Mouse (Mus musculus) lung, adult 2 months (tissue): ENCODE results near the gene Gstm3. TPM values are rescaled to one million over a fixed set of nuclear protein-coding genes. Genes with fewer than 3 reads are reported as not detected.
"Not testable (repeated sequence)": the region's sequence is repeated elsewhere in the genome, so short reads cannot be mapped to it uniquely, and the experiment has no call there.

Experiments
- DNase-seq: peaks from one replicate; pipeline ENCODE4 v3.0.0; 2022
- H3K4me1 ChIP-seq: fragments of 200-500 bp; 2 replicates; pipeline ENCODE4 v1.6.1; 2011; ENCODE audit warnings: low read length; ENCODE audit not compliant: control insufficient read depth, insufficient read depth
- H3K4me3 ChIP-seq: fragments of 200-500 bp; replicated peaks from 2 replicates; pipeline ENCODE3; 2011; ENCODE audit warnings: low read depth, mild to moderate bottlenecking, control low read depth, low read length; ENCODE audit errors: extremely low read depth
- CTCF ChIP-seq: fragments of 200-500 bp; IDR thresholded peaks from 2 replicates; pipeline ENCODE4 v1.5.1; 2011; ENCODE audit warnings: mild to moderate bottlenecking, low read length, control low read depth; ENCODE audit not compliant: insufficient read depth
- POLR2A ChIP-seq: fragments of 200-500 bp; IDR thresholded peaks from 2 replicates; pipeline ENCODE4 v1.6.1; 2011; ENCODE audit warnings: low read depth, mild to moderate bottlenecking, control low read depth, low read length, borderline replicate concordance; ENCODE audit errors: extremely low read depth
- WGBS: fragments of 180-500 bp; shearing (Covaris S2); methylation state at CpG from one replicate; pipeline ENCODE4 v1.1.7; 2018; 5-methylcytosine and 5-hydroxymethylcytosine counted together
- polyA plus RNA-seq: library from polyadenylated mRNA; depleted of rRNA; stranded (reverse); fragments of >200 nt; gene quantifications from 2 replicates; pipeline ENCODE4 v1.2.3, GENCODE M21; 2012

The Gstm3 gene
- polyA plus RNA-seq, 1 experiment: 3.1 TPM

- 32% methylated on average over 8 of the region's 8 CpGs for WGBS
- no peak for DNase-seq
- no peak overlapping the region for H3K4me3 ChIP-seq
- no peak for TF ChIP-seq CTCF
- TF ChIP-seq POLR2A: no peak
- 0 out of 2 replicates have a peak, but pooled peaks cover 2% of the 10 kb centered on the region for H3K4me1 ChIP-seq
These were observed 32.9 kb upstream of the Gstm3 start for GRCm38 (mm10) chr3:108002021-108002420.

GRCm38 (mm10) chr3:107999491-107999890 lies 30.4 kb upstream of the Gstm3 start:
- 65% methylated on average over 3 of the region's 3 CpGs for WGBS
- no peak for TF ChIP-seq POLR2A
- TF ChIP-seq CTCF: no peak
- Histone ChIP-seq H3K4me1 (0 out of 2 replicates have a peak, but pooled peaks cover 2% of the 10 kb centered on the region), H3K4me3 (no peak overlapping the region)
- no peak for DNase-seq

- DNase-seq: no peak
- Histone ChIP-seq H3K4me3 (no peak overlapping the region), H3K4me1 (0 out of 2 replicates have a peak, but pooled peaks cover 2% of the 10 kb centered on the region)
- 85% methylated on average over 3 of the region's 3 CpGs for WGBS
- TF ChIP-seq POLR2A: no peak
- no peak for TF ChIP-seq CTCF
These were observed 29.5 kb upstream of the Gstm3 start for GRCm38 (mm10) chr3:107998591-107998990.

GRCm38 (mm10) chr3:107996576-107996975 lies 27.5 kb upstream of the Gstm3 start:
- no peak overlapping the region for H3K4me3 ChIP-seq
- no peak for DNase-seq
- WGBS: 86% methylated on average over 4 of the region's 4 CpGs
- no peaks in the 10 kb centered on the region for H3K4me1 ChIP-seq
- no peak for TF ChIP-seq POLR2A
- no peak for TF ChIP-seq CTCF

- WGBS: 84% methylated on average over 2 of the region's 2 CpGs
- not testable (repeated sequence) for H3K4me1 ChIP-seq
These were observed 26.9 kb upstream of the Gstm3 start for GRCm38 (mm10) chr3:107995974-107996373.

GRCm38 (mm10) chr3:107986041-107986562 lies 17.0 kb upstream of the Gstm3 start, which contains the start of gene Gstm2:
Gene Gstm2, minus strand, starts transcription at chr3:107986453.
- peaks cover 9% of the 10 kb centered on the region for H3K4me1 ChIP-seq
- TF ChIP-seq POLR2A: peak; percentile 71; the same call in 1 of the 2 replicates
- no peak for TF ChIP-seq CTCF
- H3K4me3 ChIP-seq: peak within 1 kb of the TSS; percentile 61
- WGBS: 33% methylated on average over 8 of the region's 8 CpGs
- peak; percentile 56 for DNase-seq

More at GRCm38 (mm10) chr3:107995974-107996373, 26.9 kb upstream of the Gstm3 start:
- DNase-seq, H3K4me3 ChIP-seq: not testable (repeated sequence)

GRCm38 (mm10) chr3:107985141-107985540 lies 16.1 kb upstream of the Gstm3 start:
- H3K4me3 ChIP-seq, H3K4me1 ChIP-seq, DNase-seq: not testable (repeated sequence)
- 95% methylated on average over 2 of the region's 2 CpGs for WGBS

GRCm38 (mm10) chr3:107984471-107984870 lies 15.4 kb upstream of the Gstm3 start:
- TF ChIP-seq CTCF (no peak), POLR2A (no peak)
- no peak for DNase-seq

GRCm38 (mm10) chr3:107983771-107984170 lies 14.7 kb upstream of the Gstm3 start:
- TF ChIP-seq POLR2A (no peak), CTCF (no peak)
- Histone ChIP-seq H3K4me3 (no peak overlapping the region), H3K4me1 (peaks cover 9% of the 10 kb centered on the region)
- 36% methylated on average over 3 of the region's 3 CpGs for WGBS
- no peak for DNase-seq

More at GRCm38 (mm10) chr3:107984471-107984870, 15.4 kb upstream of the Gstm3 start:
- Histone ChIP-seq H3K4me3 (no peak overlapping the region), H3K4me1 (peaks cover 9% of the 10 kb centered on the region)
- 68% methylated on average over 5 of the region's 5 CpGs for WGBS

- TF ChIP-seq CTCF: no peak
- no peak for TF ChIP-seq POLR2A
- 84% methylated on average over 6 of the region's 6 CpGs for WGBS
- H3K4me1 ChIP-seq: peaks cover 9% of the 10 kb centered on the region
- no peak overlapping the region for H3K4me3 ChIP-seq
- no peak for DNase-seq
These were observed 13.6 kb upstream of the Gstm3 start for GRCm38 (mm10) chr3:107982726-107983125.
